Mouse (Mus musculus) fibroblast of lung, adult 2 months (primary cell): ENCODE data around the gene Ptpn3.
"Not testable (repeated sequence)": the region's sequence is repeated elsewhere in the genome, so short reads cannot be mapped to it uniquely, and the experiment has no call there.

ENCODE experiments used
- DNase-seq: peaks from one replicate; pipeline ENCODE4 v3.0.0-alpha.2; 2011; ENCODE audit warnings: low read depth

Gene Ptpn3

DNA sequence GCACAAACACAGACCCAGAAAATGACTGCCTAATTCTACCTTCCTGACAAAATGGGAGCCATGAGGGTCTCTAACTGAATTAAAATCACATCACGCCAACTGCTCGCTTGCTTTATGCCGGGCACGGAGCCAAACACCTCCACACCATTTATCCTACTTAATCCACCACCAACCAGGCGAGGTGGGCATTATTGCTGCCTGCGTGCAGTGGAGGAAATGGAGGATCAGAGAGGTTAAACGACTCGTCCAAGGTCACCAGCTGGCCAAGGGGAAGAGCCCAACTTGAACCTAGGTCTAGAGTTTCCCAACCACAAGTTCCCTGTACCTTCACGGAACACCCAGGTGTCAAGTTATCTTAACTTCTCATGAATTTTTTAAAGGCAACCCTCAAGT lies 2.3 kb downstream of the Ptpn3 start:
- no peak for DNase-seq

- no peak for DNase-seq
These were observed 3.5 kb downstream of the Ptpn3 start for GRCm38 (mm10) chr4:57298181-57298580.

DNA sequence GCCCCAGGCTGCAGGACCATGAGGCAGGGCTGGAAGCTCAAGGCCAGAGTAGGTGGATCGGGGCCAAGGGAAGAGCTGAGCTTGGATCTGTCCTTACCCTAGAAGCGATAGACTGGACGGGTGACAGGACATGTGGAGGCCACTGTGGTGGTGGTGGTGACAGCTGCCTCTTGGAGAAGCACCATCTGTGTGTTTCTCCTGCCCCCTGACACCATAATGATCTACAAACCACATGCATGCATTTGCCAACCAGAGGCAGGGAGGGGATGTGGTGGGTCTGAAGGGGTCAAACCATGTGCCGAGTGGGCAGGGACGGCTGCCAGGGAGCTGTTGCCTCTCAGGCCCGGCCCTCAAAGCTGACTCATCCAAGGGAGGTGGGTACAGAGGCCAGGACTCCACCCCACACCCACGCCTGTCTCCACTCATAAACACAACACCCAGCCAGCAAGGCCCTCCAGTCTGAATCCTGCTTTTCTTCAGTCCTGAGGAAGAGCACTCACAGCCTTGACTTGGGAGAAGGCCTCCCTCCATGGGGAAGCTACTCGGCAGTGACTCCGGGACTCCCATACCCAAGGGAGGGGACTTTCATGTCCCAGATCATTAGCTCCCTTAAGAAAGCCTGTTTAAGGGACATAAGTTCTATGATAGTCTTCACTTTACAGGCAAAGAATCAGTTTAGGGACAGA lies 6.5 kb downstream of the Ptpn3 start:
- DNase-seq = peak; percentile 95

GRCm38 (mm10) chr4:57292670-57293069 lies 9.0 kb downstream of the Ptpn3 start:
- no peak for DNase-seq

- no peak for DNase-seq
These were observed 11.6 kb downstream of the Ptpn3 start for GRCm38 (mm10) chr4:57290049-57290448.

DNA sequence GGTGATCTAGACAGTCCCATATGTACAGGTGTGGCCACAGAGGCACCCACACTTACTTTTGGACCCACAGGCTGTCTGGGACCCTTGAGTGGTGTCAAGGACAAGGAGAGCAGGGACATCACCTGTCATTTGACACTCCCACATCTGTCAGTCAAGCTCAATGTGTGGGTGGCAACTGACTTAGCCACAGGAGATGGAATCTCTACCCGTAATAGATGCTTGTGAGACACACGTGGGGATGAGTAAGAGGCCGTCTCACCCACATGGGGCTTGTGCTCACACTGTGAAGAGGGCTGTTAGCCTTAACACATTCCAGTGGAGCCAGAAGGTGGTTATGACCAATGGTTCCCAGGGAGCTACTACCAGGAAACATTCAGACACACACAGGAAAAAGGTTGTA lies 13.8 kb downstream of the Ptpn3 start:
- no peak for DNase-seq

GRCm38 (mm10) chr4:57285251-57285650 lies 16.4 kb downstream of the Ptpn3 start:
- DNase-seq = no peak

DNA sequence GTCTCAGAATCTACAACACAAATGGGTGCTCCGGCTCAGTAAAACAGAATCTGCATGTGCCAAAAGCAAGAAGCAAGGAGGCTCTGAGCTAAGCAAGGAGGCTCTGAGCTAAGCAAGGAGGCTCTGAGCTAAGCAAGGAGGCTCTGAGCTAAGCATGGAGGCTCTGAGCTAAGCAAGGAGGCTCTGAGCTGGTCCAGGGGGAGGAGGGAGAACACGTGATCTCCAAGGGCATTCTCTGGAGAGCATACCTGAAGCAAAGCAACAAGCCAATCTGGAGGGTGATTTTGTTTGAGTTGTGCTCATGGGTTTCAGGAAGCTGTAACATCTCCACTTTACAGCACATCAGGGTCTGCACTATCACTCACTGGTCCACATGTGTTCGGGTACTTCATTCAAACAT lies 18.4 kb downstream of the Ptpn3 start:
- DNase-seq = no peak

GRCm38 (mm10) chr4:57282630-57283029 lies 19.0 kb downstream of the Ptpn3 start:
- no peak for DNase-seq

- no peak for DNase-seq
These were observed 19.5 kb downstream of the Ptpn3 start for GRCm38 (mm10) chr4:57282179-57282578.

DNA sequence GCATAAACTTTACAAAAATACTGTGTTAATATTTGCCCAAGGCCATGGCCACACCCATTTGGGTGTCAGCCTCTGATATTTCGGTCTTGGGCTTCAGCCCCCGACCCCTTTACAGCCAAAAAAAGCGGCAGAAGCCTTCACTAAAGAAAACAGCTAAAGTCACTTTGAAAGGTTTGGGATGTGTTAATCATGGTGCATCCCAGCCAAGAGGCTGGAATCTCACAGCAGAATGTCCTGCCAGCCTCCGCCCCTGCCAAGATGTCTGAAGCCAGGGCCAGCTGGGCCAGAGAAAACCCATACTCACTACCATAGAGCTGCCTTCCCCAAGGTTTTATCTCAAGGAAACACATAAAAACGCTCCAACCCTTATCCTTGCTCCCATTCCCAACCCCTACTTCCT lies 20.7 kb downstream of the Ptpn3 start:
- DNase-seq = no peak

- DNase-seq = no peak
These were observed 22.4 kb downstream of the Ptpn3 start for GRCm38 (mm10) chr4:57279229-57279628.

- DNase-seq = no peak
These were observed 22.8 kb downstream of the Ptpn3 start for GRCm38 (mm10) chr4:57278812-57279211.

- no peak for DNase-seq
These were observed 24.0 kb downstream of the Ptpn3 start for GRCm38 (mm10) chr4:57277671-57278070.

DNA sequence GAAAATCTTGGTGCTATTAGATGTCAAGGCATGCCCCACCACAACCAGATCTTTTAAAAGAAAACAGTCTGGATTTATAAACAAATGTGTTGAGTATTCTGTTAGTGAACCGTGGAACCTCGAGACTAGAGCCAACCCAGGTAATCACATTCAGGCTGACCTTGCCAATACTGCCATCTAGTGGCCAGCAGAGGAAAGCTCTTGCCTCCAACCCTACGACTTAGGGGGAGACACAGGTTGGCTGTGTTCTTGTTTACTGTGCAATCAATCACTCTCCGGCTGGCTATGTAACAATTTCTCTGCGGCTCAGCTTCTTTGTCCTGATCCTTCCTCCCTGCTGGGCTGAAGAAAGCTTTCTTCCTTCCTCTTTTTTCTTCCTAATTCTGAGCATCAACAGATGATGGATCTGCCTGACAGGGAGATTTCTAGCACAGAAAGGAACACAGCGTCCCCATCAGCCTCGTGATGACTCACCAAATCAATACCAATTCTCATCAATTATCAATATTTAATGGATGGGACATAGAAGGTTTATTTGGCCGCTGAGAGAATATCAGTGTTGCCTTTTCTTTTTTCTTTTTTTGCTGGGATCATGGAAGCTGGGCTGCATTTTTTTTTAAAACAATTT lies 26.4 kb downstream of the Ptpn3 start:
- DNase-seq = peak; percentile 30

DNA sequence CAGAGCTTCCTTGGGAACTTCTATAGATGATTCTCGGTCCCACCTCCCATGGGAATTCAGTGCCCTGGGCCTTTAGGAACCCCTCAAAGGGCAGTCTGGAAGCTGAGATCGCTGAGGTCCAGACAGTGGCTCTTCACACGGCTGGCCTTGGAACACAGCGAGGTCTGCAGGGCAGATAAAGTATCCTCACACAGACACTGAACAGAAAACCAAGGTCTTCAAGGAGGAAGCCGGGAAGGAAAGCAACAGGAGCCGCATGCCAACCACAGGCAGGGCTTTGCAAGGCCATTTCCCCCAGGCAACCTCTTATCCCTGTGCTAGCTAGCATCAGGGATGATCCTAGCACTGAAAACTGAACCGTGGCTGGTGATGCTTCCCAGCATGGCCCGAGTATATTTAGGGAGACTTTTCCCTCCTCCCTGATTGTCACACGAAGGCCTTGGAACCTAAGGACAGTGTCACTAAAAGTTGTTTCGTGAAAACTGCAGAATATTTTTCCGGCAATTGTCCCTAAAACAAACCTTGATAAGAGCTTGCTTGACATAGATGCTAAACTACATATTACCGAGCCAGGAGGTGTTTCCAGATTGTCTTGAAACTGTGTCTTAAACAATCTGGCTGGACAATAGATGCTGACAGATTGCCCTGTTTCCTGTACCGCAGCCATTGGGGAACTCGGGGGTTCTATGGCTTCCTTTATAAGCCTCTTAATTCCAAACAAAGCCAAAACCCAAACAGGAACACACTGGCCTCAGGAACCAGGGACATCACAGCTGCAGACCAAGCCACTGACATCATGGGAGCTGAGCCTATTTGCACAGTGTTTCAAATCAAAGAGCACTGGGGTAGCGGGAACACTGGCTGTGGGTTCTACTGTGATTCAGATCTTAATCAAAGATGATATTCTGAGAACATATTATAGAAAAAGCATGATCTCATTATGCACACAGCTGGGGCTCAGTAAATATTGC lies 27.8 kb downstream of the Ptpn3 start:
- no peak for DNase-seq

DNA sequence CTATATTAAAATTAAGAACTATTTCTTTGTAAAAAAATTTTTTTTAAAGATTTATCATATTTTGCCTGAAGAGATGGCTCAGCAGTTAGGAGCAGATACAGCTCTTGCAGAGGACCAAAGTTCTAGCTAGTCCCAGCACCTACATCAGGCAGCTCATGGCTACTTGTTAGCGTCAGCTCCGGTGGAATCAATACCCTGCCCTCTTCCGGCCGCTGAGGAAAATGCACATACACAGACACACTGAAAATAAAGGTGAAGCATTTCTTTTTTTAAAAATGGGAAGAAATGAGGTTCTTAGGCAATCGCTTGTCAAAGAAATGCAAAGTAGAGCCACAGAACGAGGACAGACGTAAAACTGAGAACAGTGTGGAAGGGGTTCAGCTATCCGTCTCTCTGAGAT lies 30.6 kb downstream of the Ptpn3 start:
- no peak for DNase-seq

DNA sequence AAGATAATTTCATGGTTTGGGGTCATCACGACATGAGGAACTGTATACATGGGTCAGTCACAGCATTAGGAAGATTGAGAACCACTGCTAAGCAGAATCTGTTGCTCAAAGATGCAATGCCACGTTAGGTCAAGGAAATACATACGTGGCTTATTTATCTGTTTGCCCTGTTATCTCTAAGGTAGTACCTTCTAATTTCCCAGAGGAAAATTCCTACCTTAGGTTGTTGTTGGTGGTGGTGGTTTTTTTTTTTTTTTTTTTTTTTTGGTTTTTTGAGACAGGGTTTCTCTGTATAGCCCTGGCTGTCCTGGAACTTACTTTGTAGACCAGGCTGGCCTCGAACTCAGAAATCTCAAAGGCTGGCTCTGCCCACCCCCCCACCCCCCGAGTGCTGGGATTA lies 31.1 kb downstream of the Ptpn3 start:
- DNase-seq = not testable (repeated sequence)

- DNase-seq = no peak
These were observed 32.3 kb downstream of the Ptpn3 start for GRCm38 (mm10) chr4:57269344-57269743.

DNA sequence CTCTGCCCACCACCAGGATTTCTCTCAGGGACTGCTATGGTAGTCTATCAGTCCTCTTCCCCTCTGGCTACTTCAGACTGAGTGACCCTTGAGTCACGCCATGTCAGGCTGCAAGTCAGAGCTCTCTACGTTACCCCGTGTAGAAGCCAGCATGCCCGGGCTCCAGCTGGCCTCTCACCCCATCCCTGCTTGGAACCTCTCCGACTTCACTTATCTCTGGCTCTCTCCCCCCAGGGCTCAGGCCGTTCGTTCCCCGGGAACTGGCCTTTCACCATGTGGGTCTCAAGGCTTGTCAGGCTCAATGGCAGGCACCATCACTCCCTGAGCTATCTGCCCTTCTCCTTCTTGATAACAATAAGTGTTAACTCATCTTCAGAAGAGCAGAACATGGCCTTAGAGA lies 33.3 kb downstream of the Ptpn3 start:
- no peak for DNase-seq

DNA sequence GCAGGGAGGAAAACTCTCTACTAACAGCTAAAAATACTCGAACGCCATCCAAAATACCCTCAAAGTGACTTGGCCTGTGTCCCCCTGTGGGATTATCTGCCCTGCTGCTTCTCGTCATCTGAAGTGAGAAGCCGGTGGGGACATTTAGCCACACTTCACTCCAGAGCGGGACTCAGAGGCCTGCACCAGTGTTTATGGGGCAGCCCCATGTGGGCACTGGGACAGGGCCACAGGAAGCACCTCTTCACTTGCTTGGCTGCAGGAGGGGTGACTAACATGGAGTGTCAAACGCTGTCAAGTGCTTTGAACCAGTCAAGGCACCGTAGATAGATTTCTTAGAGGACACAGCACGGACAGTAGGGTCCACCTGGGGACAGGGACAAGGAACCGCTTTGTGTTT lies 35.2 kb downstream of the Ptpn3 start:
- no peak for DNase-seq

DNA sequence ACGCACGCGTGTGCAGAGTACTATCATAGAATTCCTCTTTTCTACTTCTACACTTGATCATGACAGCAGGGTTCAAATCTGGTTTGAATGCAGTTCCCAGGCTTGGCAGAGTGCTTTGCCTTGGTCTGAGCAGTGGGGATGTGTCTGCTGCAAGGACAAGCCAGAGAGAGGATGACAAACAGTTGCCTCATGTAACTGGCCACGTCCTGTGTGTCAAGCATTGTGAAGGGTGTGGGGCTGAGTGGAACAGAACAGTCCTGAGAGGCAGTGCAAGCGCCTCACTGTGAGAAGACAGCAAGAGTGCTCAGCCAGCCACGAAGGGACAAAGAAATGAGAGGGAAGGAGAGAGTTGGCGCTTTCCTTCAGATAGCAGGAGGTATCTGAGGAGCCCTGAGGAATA lies 37.9 kb downstream of the Ptpn3 start:
- no peak for DNase-seq
